Mouse (Mus musculus) right cerebral cortex, adult 2 months (tissue): ENCODE data around the gene Fcrl1.

Experiments
- DNase-seq, 2 experiments: peaks; one replicate each; pipeline ENCODE4 v3.0.0; 2021 to 2022; ENCODE audit warnings: low spot score in 2 of 2

Gene Fcrl1

GRCm38 (mm10) chr3:87410605-87411004 is 34.4 kb downstream of the Fcrl1 start:
- DNase-seq, result no peak

GRCm38 (mm10) chr3:87411150-87411549 is 35.0 kb downstream of the Fcrl1 start:
- DNase-seq, result peak; percentile 4 to 10

GRCm38 (mm10) chr3:87420645-87421044 is 44.5 kb downstream of the Fcrl1 start:
- DNase-seq, result no peak

GRCm38 (mm10) chr3:87422386-87422910 is 46.3 kb downstream of the Fcrl1 start:
- no peak for DNase-seq

GRCm38 (mm10) chr3:87435479-87435878 is 59.3 kb downstream of the Fcrl1 start, which contains the start of gene Fcrl5:
Gene Fcrl5 (plus strand): TSS chr3:87435773.
- no peak for DNase-seq

- no peak for DNase-seq
These were observed 64.4 kb downstream of the Fcrl1 start for GRCm38 (mm10) chr3:87440586-87440985.

GRCm38 (mm10) chr3:87443968-87444367 is 67.8 kb downstream of the Fcrl1 start:
- DNase-seq, result no peak
